Mouse (Mus musculus) lung, postnatal 36 days (tissue): ENCODE data around the gene Spats2.
A peak's percentile ranks its signal among the peaks of the same experiment; 100 is the strongest.
"Not testable (repeated sequence)": the region's sequence is repeated elsewhere in the genome, so short reads cannot be mapped to it uniquely, and the experiment has no call there.

Experiments used
- DNase-seq: peaks from one replicate; pipeline ENCODE4 v3.0.0; 2022; ENCODE audit warnings: mixed read lengths

The Spats2 gene

DNA sequence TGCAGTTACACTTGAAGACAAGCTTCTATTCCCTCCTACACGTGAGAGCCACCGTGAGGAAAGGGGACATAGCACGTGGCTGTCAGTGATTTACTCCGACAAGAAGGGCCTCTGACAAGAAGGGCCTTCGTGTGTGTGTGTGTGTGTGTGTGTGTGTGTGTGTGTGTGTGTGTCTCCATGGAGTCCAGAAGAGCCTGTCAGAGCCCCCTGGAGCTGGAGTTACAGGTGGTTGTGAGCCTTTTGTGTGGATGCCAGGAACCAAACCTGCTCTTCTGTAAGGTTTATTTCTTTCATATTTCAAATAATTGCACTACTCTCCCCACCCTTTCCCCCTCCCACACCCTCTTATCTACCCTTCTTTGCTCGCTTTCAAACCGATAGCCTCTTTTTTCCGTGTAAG is 25.6 kb downstream of the Spats2 start:
- no peak for DNase-seq

- no peak for DNase-seq
These were observed 27.8 kb downstream of the Spats2 start for GRCm38 (mm10) chr15:99153466-99153865.

- not testable (repeated sequence) for DNase-seq
These were observed 28.8 kb downstream of the Spats2 start for GRCm38 (mm10) chr15:99154515-99154914.

GRCm38 (mm10) chr15:99163512-99164365 is 38.0 kb downstream of the Spats2 start:
- DNase-seq, result no peak

GRCm38 (mm10) chr15:99172131-99172530 is 46.4 kb downstream of the Spats2 start:
- no peak for DNase-seq

GRCm38 (mm10) chr15:99179639-99180038 is 53.9 kb downstream of the Spats2 start:
- no peak for DNase-seq

DNA sequence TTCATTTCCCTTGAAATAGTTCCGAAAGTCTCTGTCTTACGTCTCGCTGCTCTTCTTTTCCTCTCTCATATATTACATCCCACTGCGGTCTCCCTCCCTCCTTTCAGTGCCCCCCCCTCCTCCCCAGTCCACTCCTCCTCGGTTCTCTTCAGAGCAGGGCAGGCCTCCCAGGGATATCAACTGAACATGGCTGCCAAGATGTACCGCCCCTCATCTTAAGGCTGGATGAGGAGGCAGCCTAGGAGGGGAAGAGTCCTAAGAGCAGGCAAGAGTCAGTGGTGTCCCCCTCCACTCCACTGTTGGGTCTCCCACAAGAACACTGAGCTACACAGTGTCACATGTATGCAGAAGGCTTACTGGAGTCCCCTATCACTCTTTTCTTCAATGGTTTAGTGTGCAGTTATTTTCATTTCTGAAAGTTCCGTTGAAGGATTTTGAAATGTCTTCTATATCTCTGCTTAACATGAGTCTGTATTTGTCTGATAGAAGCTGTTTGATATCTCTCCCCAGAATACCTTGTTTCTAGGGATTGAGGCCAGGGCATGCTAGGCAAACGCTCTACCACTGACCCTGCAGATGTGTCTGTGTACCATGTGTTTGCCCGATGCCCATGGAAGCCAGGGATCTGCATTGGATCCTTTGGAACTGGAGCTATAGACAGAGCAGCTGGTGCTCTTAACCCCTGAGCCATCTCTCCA is 58.6 kb downstream of the Spats2 start:
- DNase-seq, result no peak

GRCm38 (mm10) chr15:99194358-99194757 is 68.6 kb downstream of the Spats2 start:
- DNase-seq, result no peak

DNA sequence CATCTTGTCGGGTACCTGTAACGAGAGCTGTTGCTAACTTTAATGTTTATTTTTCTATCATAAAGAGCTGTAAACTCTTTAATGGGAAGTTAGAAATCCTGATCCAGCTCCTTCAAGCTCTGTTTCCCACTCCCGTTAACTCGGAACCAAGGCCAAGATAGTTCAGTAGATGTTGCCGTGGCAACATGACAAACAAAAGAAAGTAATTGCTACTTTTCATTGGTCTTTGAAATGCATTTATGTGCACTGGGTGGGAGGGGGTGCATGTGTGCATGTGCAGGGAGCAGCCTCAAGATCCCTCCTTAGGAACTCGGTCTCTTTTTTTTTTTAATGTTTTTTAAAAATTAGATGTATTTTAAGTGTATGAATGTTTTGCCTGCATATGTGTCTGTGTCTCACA is 69.3 kb downstream of the Spats2 start:
- DNase-seq, result peak; percentile 17

- DNase-seq, result peak; percentile 63
These were observed 73.0 kb downstream of the Spats2 start for GRCm38 (mm10) chr15:99198761-99199160.

DNA sequence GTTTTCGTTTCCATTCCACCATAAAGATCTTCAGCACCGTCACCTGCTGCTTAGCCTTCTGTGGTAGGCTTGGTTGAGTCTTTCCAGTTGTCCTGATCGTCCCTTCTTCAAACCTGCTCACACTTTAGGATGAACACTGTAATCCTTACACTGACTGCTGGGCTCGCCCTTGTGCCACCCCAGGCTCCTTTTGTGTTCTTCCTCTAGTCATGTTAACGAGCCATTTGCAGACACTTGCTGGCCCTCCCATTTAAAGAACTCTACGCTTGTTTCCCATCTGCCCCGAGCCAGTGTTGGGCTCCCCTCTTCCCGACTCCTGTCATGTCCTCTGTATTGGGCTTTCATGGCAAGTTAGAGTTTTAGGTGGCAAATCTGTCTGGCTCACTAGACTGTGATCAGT is 80.2 kb downstream of the Spats2 start:
- no peak for DNase-seq

- no peak for DNase-seq
These were observed 87.5 kb downstream of the Spats2 start for GRCm38 (mm10) chr15:99213183-99213582.

GRCm38 (mm10) chr15:99214941-99215340 is 89.2 kb downstream of the Spats2 start:
- peak; percentile 57 for DNase-seq

DNA sequence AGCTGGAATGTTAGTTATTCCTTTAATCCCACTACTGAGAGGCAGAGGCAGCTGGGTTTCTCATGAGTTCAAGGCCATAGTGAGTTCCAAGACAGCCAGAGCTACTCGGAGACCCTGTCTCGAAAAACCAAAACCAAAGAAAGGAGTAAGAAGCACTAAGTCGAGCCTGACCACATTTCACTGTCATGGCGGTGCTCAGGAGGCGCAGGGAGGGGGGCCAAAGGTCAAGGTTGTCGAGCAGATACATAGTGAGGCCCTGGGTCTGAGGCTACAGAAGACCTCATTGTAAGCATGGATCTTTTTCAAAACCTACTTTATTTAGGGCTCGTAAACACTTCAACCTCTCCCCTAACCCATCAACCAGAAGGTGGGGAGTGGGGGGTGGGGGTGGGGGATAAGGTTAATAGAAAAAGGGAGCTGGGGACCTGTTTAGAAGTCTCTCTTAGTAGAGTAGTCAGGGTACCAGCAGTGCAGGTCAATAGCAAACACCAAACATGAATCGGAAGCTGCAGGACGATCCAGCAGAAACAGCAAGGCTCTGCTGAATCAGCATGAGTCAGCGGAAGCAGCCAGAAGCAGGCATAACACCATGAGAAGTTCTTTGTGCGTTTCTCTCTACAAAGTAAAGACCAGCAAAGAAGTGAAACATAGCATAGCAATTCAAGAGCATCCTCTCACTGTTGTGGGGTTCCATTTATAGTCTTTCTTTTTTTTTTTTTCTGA is 90.2 kb downstream of the Spats2 start:
- no peak for DNase-seq

GRCm38 (mm10) chr15:99217630-99218029 is 91.9 kb downstream of the Spats2 start:
- no peak for DNase-seq

DNA sequence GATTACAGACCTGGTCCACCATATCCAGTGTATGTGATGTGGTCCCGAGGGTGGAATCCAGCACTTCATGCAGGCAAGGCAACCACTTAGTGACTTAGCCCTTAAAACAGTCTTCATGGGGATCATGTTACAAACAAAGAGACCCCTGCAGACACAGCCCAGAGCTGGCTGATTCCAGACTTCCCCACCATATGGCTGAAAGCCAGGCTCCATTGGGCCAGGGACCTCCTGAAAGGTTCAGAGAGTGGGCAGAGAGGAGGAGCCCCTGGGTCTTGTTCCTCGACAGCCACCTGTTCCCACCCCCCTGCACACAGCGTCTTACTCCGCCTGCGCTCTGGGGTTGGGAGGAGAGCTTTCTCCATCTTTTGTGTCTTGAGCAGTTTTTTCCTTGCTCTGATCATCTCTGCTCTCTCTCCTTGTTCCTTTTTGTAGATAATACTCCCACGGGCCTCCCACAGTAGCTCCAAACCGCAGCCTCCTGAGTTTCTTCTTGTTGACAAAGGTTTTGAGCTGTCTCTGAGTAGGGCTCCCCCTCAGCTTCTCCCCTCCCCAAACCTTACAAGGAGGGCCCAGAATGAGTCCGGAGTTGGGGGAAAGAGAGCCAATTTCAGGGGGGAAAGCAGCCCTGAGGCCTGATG is 95.7 kb downstream of the Spats2 start:
- no peak for DNase-seq

DNA sequence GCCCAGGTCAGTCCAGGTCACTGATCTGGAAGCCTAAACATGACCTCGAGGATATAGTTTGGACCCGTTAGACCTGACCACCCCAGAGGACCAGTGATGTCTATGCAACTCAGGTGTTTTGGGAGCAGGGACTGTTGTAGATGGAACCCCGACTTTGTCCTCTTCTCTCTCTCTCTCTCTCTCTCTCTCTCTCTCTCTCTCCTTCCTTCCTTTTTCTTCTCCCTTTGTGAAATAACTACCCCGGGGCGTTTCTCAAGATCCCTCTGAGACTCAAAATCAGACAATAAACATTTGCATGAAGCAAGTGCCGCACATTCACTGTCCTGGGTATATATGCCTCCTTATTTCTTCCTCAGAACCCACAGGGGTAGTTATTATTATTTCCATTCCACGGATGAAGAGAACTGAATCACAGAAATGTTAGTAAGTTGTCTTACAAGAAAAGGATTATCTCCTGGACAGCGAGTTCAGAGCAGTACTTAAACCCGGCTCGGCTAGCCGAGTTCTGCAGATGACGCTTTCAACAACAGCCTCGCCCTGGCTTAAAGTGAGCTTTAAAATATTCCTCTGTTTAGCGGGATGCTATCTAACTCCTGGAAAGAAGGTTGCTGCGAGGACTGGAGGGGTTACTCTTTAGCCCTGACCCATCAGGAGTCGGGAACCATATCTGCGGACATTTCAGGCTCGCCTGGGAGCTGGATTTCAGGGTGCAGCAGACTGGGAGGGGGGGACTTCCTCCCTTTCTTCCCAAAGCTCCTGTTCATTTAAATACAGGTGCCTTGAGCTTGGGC is 97.3 kb downstream of the Spats2 start:
- no peak for DNase-seq

GRCm38 (mm10) chr15:99223585-99224207 is 98.0 kb downstream of the Spats2 start:
- peak; percentile 49 for DNase-seq

- peak; percentile 65 for DNase-seq
These were observed 98.6 kb downstream of the Spats2 start, which contains the start of gene Kcnh3 for GRCm38 (mm10) chr15:99224208-99224911. Kcnh3 (plus strand) TSS chr15:99224861.

GRCm38 (mm10) chr15:99225081-99225810 is 99.5 kb downstream of the Spats2 start:
- no peak for DNase-seq
